Mouse (Mus musculus) thymus, adult 2 months (tissue): Measurements from ENCODE around the gene Snph.

Experiments used
- CTCF ChIP-seq: fragments of 200-500 bp; IDR thresholded peaks from 2 replicates; pipeline ENCODE4 v1.5.1; 2012; ENCODE audit warnings: mild to moderate bottlenecking, control low read depth, low read length, moderate library complexity, borderline replicate concordance; ENCODE audit not compliant: control insufficient read depth, poor library complexity, insufficient read depth; ENCODE audit errors: extremely low read depth
- POLR2A ChIP-seq: fragments of 200-500 bp; IDR thresholded peaks from 2 replicates; pipeline ENCODE4 v1.6.1; 2012; ENCODE audit warnings: mild to moderate bottlenecking, low read length, control low read depth, moderate library complexity; ENCODE audit not compliant: control insufficient read depth, poor library complexity, insufficient read depth; ENCODE audit errors: extremely low read depth

DNA sequence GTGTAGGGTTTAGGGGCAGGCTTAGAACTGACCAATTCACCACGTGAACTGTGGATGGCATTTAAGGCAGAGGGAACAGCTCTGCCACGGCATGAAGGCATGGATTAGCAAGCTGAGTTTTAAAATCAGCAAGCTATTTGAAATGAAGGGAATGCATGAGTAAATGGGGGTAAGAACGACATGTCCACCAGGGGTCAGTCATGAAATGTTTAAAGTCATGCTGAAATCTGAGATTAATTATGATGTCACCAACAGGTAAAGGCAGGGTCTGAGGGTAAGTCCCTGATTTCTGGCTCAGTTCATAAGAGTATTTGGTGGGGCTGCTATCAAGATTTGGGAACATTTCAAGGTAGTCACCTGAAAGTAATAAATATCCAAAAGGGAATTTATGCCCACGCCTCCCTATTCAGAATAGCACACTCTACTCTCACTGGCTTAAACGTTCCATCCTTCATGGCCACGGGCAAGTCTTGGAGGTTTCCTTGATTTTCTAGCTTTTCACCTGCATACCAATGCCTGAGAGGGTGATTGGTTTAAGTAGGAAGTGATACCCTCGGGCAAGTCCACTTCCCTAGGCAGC, 57.2 kb downstream of the Snph start:
- TF ChIP-seq CTCF, result no peak
- no peak for TF ChIP-seq POLR2A
